ENCODE assay signal across 10 mouse cellular contexts in genomic region chr2:180560245-180560644, GRCm38 (mm10). TPM values are rescaled to one million over a fixed set of nuclear protein-coding genes. Genes with fewer than 3 reads are reported as not detected.
DNase-seq lines count a peak whose midpoint lies in the region; ATAC-seq and TF ChIP-seq lines count a peak whose summit lies in the region.
"Had no signal": no experiment of that assay in that cellular context is flagged by ENCODE, and none has a peak within 500 bp of the region (broad histone marks: within the 10 kb centered on the region; RNA-seq: fewer than 3 reads in every experiment).

No protein-coding gene starts in this region.

- H3K36me3 ChIP-seq in liver, embryonic 11.5 days (ENCODE audit: control insufficient read depth, insufficient read depth, low read length), result no peaks in the 10 kb centered on the region
- H3K36me3 ChIP-seq in G1E (replicated peaks), result no peaks in the 10 kb centered on the region
- H3K36me3 ChIP-seq in kidney, embryonic 14.5 days (ENCODE audit: control insufficient read depth, insufficient read depth, low read length), result no peaks in the 10 kb centered on the region
- H3K36me3 ChIP-seq: heart, embryonic 15.5 days; liver, embryonic 13.5 days had no signal

- TF ChIP-seq CTCF in G1E (IDR thresholded peaks at IDR 0.05; ENCODE audit: low read depth, low read length), result peak; percentile 61

- no peaks in the 10 kb centered on the region for H3K4me1 ChIP-seq in liver, embryonic 11.5 days (replicated peaks; ENCODE audit: control insufficient read depth, insufficient read depth, low read length)
- H3K4me1 ChIP-seq in G1E (ENCODE audit: insufficient read depth, low read depth, low read length), result no peaks in the 10 kb centered on the region
- peaks cover 7% of the 10 kb centered on the region for H3K4me1 ChIP-seq in kidney, embryonic 14.5 days (ENCODE audit: control insufficient read depth, insufficient read depth, low read length)
- H3K4me1 ChIP-seq: heart, embryonic 15.5 days; liver, embryonic 13.5 days had no signal

- H3K9me3 ChIP-seq in liver, embryonic 11.5 days (ENCODE audit: control insufficient read depth, low read length), result no peaks in the 10 kb centered on the region
- H3K9me3 ChIP-seq in G1E (replicated peaks), result no peaks in the 10 kb centered on the region
- H3K9me3 ChIP-seq in kidney, embryonic 14.5 days (ENCODE audit: control insufficient read depth, low read length), result no peaks in the 10 kb centered on the region
- H3K9me3 ChIP-seq: heart, embryonic 15.5 days; liver, embryonic 13.5 days had no signal

- peak; percentile 32 to 50 for DNase-seq in cerebellum, postnatal 10 days
- DNase-seq in cerebellum, adult 8-10 months, result no peak
- peak; percentile 31 for DNase-seq in liver
- no peak for DNase-seq in liver, embryonic 11.5 days (ENCODE audit: low spot score)
- no peak for DNase-seq in G1E (ENCODE audit: low spot score)
- DNase-seq in cerebellum, adult 18-20 months, result no peak
- DNase-seq: liver, embryonic 13.5 days had no signal

- no peak overlapping the region for H3K27ac ChIP-seq in liver, embryonic 11.5 days (ENCODE audit: low read depth, low read length)
- H3K27ac ChIP-seq in kidney, embryonic 14.5 days (ENCODE audit: low read depth, low read length), result no peak overlapping the region
- H3K27ac ChIP-seq: heart, embryonic 15.5 days; liver, embryonic 13.5 days had no signal

- H3K4me2 ChIP-seq in liver, embryonic 11.5 days, result no peak overlapping the region
- H3K4me2 ChIP-seq in kidney, embryonic 14.5 days (replicated peaks; ENCODE audit: low read depth, low read length), result no peak overlapping the region
- H3K4me2 ChIP-seq: heart, embryonic 15.5 days; liver, embryonic 13.5 days had no signal

- 41% methylated on average over 5 of the region's 5 CpGs for WGBS in liver, embryonic 11.5 days
- 62% methylated on average over 5 of the region's 5 CpGs for WGBS in kidney, embryonic 14.5 days

- H3K9ac ChIP-seq in liver, embryonic 11.5 days (ENCODE audit: low read depth, low read length), result no peak overlapping the region
- H3K9ac ChIP-seq in kidney, embryonic 14.5 days (ENCODE audit: low read depth, low read length), result no peak overlapping the region
- H3K9ac ChIP-seq: heart, embryonic 15.5 days; liver, embryonic 13.5 days had no signal

- no peaks in the 10 kb centered on the region for H3K27me3 ChIP-seq in liver, embryonic 11.5 days (replicated peaks; ENCODE audit: control insufficient read depth, insufficient read depth, low read length)
- peaks cover 13% of the 10 kb centered on the region; the same call in 1 of the 2 replicates for H3K27me3 ChIP-seq in G1E (ENCODE audit: insufficient read depth, low read length)
- no peaks in the 10 kb centered on the region for H3K27me3 ChIP-seq in kidney, embryonic 14.5 days (ENCODE audit: control insufficient read depth, insufficient read depth, low read length)
- H3K27me3 ChIP-seq: heart, embryonic 15.5 days; liver, embryonic 13.5 days had no signal

- no peak overlapping the region for H3K4me3 ChIP-seq in liver, embryonic 11.5 days (ENCODE audit: low read depth, low read length)
- H3K4me3 ChIP-seq in G1E (ENCODE audit: low read depth, low read length), result no peak overlapping the region
- no peak overlapping the region for H3K4me3 ChIP-seq in kidney, embryonic 14.5 days (ENCODE audit: low read length)
- H3K4me3 ChIP-seq: heart, embryonic 15.5 days; liver, embryonic 13.5 days had no signal

- ATAC-seq in liver, embryonic 11.5 days (replicated peaks; ENCODE audit: low FRiP score), result no peak
- ATAC-seq in G1E (ENCODE audit: extremely low read depth, insufficient number of reproducible peaks, low FRiP score, poor library complexity, severe bottlenecking), result no peak
- ATAC-seq in megakaryocyte, adult 5-6 weeks (ENCODE audit: poor library complexity, severe bottlenecking), result peak; percentile 54; the same call in 1 of the 2 replicates
- ATAC-seq in kidney, embryonic 14.5 days (ENCODE audit: low FRiP score, low TSS enrichment), result no peak

RNA-seq across cellular contexts. Expression of gene Mrgbp, which starts 20.9 kb away (rescaled TPM):
- 23.2 and 26.2 TPM in 2 replicates for polyA plus RNA-seq in liver, embryonic 11.5 days (2014; fragmentation: Nextera tagmentation; extraction: Ambion mirVana)
- total RNA-seq in G1E (2014; fragmentation: Nextera tagmentation), result 18.4 and 18.6 TPM in 2 replicates
- 35.5 and 38.3 TPM in 2 replicates for total RNA-seq in G1E (2017)
- 16.9 and 19.5 TPM in 2 replicates for polyA plus RNA-seq in G1E (2012)
- 20.2 and 30.8 TPM in 2 replicates for total RNA-seq in megakaryocyte, adult 5-6 weeks (2015)
- total RNA-seq in megakaryocyte, adult 5-6 weeks (2017), result 21.8 and 23.2 TPM in 2 replicates
- 52.4 and 53.9 TPM in 2 replicates for polyA plus RNA-seq in kidney, embryonic 14.5 days (2014; fragmentation: Nextera tagmentation; extraction: Ambion mirVana)

RNA-seq across cellular contexts. Expression of gene Ogfr, which starts 28.8 kb away (rescaled TPM):
- 50.7 and 53.4 TPM in 2 replicates for polyA plus RNA-seq in liver, embryonic 11.5 days (2014; fragmentation: Nextera tagmentation; extraction: Ambion mirVana)
- total RNA-seq in G1E (2014; fragmentation: Nextera tagmentation), result 26.3 and 27.0 TPM in 2 replicates
- total RNA-seq in G1E (2017), result 39.5 and 45.2 TPM in 2 replicates
- polyA plus RNA-seq in G1E (2012), result 98.0 and 127 TPM in 2 replicates
- 37.3 and 42.7 TPM in 2 replicates for total RNA-seq in megakaryocyte, adult 5-6 weeks (2015)
- 62.2 and 64.9 TPM in 2 replicates for total RNA-seq in megakaryocyte, adult 5-6 weeks (2017)
- 82.4 and 83.1 TPM in 2 replicates for polyA plus RNA-seq in kidney, embryonic 14.5 days (2014; fragmentation: Nextera tagmentation; extraction: Ambion mirVana)

RNA-seq across cellular contexts. Expression of gene Col9a3, which starts 37.3 kb away (rescaled TPM):
- polyA plus RNA-seq in liver, embryonic 11.5 days (2014; fragmentation: Nextera tagmentation; extraction: Ambion mirVana), result 2.6 and 3.4 TPM in 2 replicates
- total RNA-seq in G1E (2014; fragmentation: Nextera tagmentation) (0.75 TPM in 1 of 2 replicates, not detected in the other), G1E (2017) (0.41 and 0.44 TPM in 2 replicates)
- 0.15 and 0.20 TPM in 2 replicates for polyA plus RNA-seq in G1E (2012)
- 0.62 and 1.3 TPM in 2 replicates for total RNA-seq in megakaryocyte, adult 5-6 weeks (2015)
- total RNA-seq in megakaryocyte, adult 5-6 weeks (2017), result 0.16 and 0.51 TPM in 2 replicates
- 4.4 and 6.4 TPM in 2 replicates for polyA plus RNA-seq in kidney, embryonic 14.5 days (2014; fragmentation: Nextera tagmentation; extraction: Ambion mirVana)

Comparison
In these comparisons a context has a peak if more than half of its experiments do, and no peak if none do; other contexts are left out.
1. DNase-seq: peak in cerebellum, postnatal 10 days (2 of 2) and liver (single experiment); none in cerebellum, adult 8-10 months (single experiment), liver, embryonic 11.5 days (single experiment), G1E (single experiment) and cerebellum, adult 18-20 months (0 of 2).